Mouse (Mus musculus) liver, embryonic 12.5 days (tissue): ENCODE measurements around the gene Exosc3. TPM values are rescaled to one million over a fixed set of nuclear protein-coding genes. Genes with fewer than 3 reads are reported as not detected.

Source experiments
- ATAC-seq: fragments of 200-750 bp; cut with Nextera tagmentation; 2 replicates; pipeline ENCODE4 v1.8.0; 2017; ENCODE audit warnings: moderate number of reproducible peaks, mild to moderate bottlenecking, moderate library complexity
- H3K27ac ChIP-seq: fragments of 300-500 bp; sonication (generic); 2 replicates; pipeline ENCODE4 v1.5.1; 2016; ENCODE audit warnings: mild to moderate bottlenecking
- H3K27me3 ChIP-seq: fragments of 300-500 bp; sonication (generic); replicated peaks from 2 replicates; pipeline ENCODE4 v1.6.1; 2016; ENCODE audit warnings: mild to moderate bottlenecking, moderate library complexity
- H3K36me3 ChIP-seq: fragments of 300-500 bp; sonication (generic); 2 replicates; pipeline ENCODE4 v1.6.1; 2016; ENCODE audit warnings: mild to moderate bottlenecking, moderate library complexity
- H3K4me1 ChIP-seq: fragments of 300-500 bp; sonication (generic); 2 replicates; pipeline ENCODE4 v1.6.1; 2016
- H3K4me2 ChIP-seq: fragments of 300-500 bp; sonication (generic); 2 replicates; pipeline ENCODE4 v1.6.1; 2016; ENCODE audit warnings: mild to moderate bottlenecking, moderate library complexity
- H3K4me3 ChIP-seq: fragments of 300-500 bp; sonication (generic); 2 replicates; pipeline ENCODE4 v1.5.1; 2016; ENCODE audit warnings: mild to moderate bottlenecking, moderate library complexity
- H3K9ac ChIP-seq: fragments of 300-500 bp; sonication (generic); 2 replicates; pipeline ENCODE4 v1.6.1; 2016; ENCODE audit warnings: mild to moderate bottlenecking, moderate library complexity
- H3K9me3 ChIP-seq: fragments of 300-500 bp; sonication (generic); replicated peaks from 2 replicates; pipeline ENCODE4 v1.6.1; 2016; ENCODE audit warnings: mild to moderate bottlenecking, moderate library complexity
- WGBS: fragments of 180-500 bp; shearing (Covaris S2); methylation state at CpG from one replicate; pipeline ENCODE4 v1.1.7; 2016; ENCODE audit not compliant: insufficient replicate concordance; 5-methylcytosine and 5-hydroxymethylcytosine counted together
- polyA plus RNA-seq: library from polyadenylated mRNA; unstranded; fragments of >200 nt; fragmentation: Nextera tagmentation; extraction: Ambion mirVana; gene quantifications from 2 replicates; pipeline ENCODE4 v1.2.1, GENCODE M21; 2016

The Exosc3 gene
- polyA plus RNA-seq, 1 experiment from 2014 or later, result 92.0 TPM

DNA sequence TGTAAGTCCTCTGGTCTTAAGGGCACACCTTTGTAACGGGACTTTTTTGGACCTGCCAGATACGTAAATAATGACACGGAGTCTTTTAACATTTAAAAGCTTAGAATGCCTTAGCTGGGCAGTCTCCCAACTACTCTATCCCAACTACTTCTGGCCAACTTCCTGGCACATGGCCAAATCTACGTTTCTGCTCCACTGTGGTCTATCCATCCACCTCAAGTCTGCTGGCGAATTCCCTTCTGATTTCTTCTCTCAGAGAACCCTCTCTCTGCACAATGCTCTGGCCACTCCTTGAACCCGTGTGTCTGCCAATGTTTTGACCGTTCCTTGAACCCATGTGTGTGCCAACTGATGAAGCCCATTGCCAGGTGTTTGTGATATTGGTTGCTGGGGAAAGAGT, 11.4 kb downstream of the Exosc3 start:
- no peak overlapping the region for H3K27ac ChIP-seq
- H3K36me3 ChIP-seq, result no peaks in the 10 kb centered on the region
- H3K4me3 ChIP-seq, result no peak overlapping the region
- no peak overlapping the region for H3K4me2 ChIP-seq
- H3K9me3 ChIP-seq, result no peaks in the 10 kb centered on the region
- H3K4me1 ChIP-seq, result no peaks in the 10 kb centered on the region
- H3K27me3 ChIP-seq, result peaks cover 19% of the 10 kb centered on the region
- 71% methylated on average over 7 of the region's 7 CpGs for WGBS
- H3K9ac ChIP-seq, result no peak overlapping the region
- ATAC-seq, result no peak

DNA sequence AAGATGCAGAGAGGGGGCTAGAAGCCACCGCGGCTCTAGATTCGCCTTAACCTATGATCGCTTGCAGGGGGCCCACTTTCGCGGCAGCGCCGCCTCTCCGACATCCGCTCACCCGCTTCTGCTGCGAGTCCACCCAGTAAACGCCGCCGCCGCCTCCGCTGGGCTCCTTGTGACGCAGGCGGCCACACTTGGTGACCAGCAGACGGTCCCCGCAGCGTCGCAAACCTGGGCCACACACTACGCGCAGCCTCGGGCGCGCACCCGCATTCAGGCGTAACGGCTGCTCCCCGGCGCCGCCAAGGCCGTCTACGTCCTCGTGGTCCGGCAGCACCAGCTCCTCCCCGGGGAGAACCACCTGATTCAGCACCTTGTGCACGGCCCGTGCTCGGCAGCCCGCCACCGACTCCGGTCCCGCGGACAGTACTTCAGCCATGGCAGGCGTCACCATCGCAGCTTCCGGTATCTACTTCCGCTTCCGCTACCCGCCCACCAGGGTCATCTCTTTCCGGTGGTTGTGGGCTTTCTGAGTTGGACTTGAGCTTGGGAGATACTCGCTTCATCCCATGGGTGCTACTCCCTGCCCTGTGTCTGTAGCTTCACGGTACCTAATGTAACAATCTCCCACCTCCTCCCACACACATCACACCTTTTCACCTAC, 22.2 kb downstream of the Exosc3 start:
- under 1% methylated on average over 56 of the region's 56 CpGs for WGBS
- Histone ChIP-seq H3K4me1 (peaks cover 21% of the 10 kb centered on the region), H3K9me3 (no peaks in the 10 kb centered on the region)

DNA sequence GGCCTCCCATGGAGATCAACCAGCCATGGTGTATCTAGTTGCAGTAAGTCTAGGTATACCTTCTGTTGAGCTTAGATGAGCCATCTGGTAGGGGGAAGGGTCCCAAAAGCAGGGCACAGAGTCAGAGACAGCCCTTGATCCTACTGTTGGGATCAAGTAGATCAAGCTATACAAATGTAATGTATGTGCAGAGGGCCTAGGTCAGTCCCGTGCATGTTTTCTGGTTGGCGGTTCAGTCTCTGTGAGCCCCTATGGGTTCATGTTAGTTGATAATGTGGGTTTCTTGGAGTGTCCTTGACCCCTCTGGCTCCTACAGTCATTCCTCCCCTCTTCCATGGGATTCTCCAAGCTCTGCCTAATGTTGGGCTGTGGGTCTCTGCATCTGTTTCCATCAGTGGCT, 31.5 kb downstream of the Exosc3 start:
- Histone ChIP-seq H3K4me3 (no peak overlapping the region), H3K4me2 (no peak overlapping the region), H3K9me3 (no peaks in the 10 kb centered on the region), H3K36me3 (peaks cover 43% of the 10 kb centered on the region), H3K27ac (no peak overlapping the region), H3K27me3 (no peaks in the 10 kb centered on the region), H3K9ac (no peak overlapping the region), H3K4me1 (no peaks in the 10 kb centered on the region)
- no peak for ATAC-seq
- WGBS, result 82% methylated on average over 2 of the region's 2 CpGs

More for the DNA sequence above, 22.2 kb downstream of the Exosc3 start:
- H3K9ac ChIP-seq, result peak overlapping the region; percentile 84
- H3K4me3 ChIP-seq, result peak overlapping the region; percentile 83
- peak; percentile 89 for ATAC-seq
- peaks cover 32% of the 10 kb centered on the region for H3K36me3 ChIP-seq
- peaks cover 16% of the 10 kb centered on the region for H3K27me3 ChIP-seq
- peak overlapping the region; percentile 89 for H3K27ac ChIP-seq
- peak overlapping the region; percentile 82 for H3K4me2 ChIP-seq

DNA sequence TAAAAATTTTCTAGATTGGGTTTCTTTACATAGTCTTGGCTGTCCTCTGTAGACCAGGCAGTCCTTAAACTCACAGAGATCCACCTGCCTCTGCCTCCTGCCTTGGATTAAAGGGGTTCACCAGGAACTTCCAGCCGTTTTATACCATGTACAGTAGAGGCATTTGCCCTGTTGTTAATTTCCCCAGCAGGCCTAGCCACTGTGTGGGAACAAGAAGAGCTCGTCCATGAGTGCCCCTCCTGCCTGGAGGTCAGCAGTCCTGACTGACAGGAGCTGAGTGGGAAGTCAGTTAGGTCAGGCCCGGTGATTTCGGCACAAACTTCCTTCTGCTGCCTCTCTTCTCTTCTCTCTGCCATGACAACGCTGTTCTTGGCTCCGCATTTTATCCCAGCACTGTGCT, 33.9 kb downstream of the Exosc3 start:
- 71% methylated on average over 6 of the region's 6 CpGs for WGBS

DNA sequence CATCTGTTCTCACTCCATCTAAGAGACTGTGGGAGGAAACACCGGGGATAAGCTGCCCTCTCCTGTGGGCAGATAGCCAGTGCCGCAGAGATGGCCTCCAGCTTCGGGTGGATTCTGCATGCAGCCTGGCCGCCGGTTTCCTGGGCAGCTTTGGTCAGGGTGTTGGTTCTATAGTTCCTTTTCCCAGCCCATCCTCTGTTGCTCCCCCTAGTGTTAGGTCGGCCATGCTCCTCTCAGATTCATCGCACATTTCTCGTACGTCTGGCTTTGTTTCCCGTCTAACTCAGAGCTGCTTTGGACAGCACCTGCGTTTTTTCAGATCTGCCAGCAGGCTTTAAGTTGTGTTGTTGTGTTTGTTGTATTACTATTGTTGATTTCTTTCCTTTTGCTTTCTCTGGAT, 34.5 kb downstream of the Exosc3 start:
- Histone ChIP-seq H3K9me3 (no peaks in the 10 kb centered on the region), H3K36me3 (peaks cover 48% of the 10 kb centered on the region), H3K27me3 (no peaks in the 10 kb centered on the region), H3K4me2 (no peak overlapping the region), H3K4me3 (no peak overlapping the region), H3K9ac (no peak overlapping the region), H3K4me1 (no peaks in the 10 kb centered on the region), H3K27ac (no peak overlapping the region)
- 40% methylated on average over 11 of the region's 11 CpGs for WGBS
- no peak for ATAC-seq

More for the DNA sequence above, 33.9 kb downstream of the Exosc3 start:
- ATAC-seq, result no peak
- Histone ChIP-seq H3K9me3 (no peaks in the 10 kb centered on the region), H3K9ac (no peak overlapping the region), H3K4me3 (no peak overlapping the region), H3K4me1 (no peaks in the 10 kb centered on the region), H3K27me3 (no peaks in the 10 kb centered on the region), H3K27ac (no peak overlapping the region), H3K4me2 (no peak overlapping the region), H3K36me3 (peaks cover 46% of the 10 kb centered on the region)

DNA sequence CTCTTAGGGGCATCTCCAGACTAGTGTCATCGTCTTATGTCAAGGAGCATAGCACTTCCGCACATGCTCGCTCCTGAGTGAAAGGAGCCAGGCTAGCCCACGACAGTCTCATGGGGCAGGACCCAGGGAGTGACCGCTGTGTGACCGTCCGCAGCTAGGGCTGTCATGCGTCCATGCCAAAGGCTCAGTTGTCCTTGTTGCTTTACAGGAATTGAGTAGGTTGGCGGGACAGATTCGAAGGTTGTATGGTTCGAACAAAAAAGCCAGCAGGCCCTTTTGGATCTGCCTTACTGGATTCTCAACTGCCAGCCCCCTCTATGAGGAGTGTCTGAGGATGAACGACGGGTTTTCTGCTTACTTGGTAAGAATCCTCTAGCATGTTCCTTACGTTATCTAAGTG, 37.0 kb downstream of the Exosc3 start:
- peaks cover 62% of the 10 kb centered on the region for H3K36me3 ChIP-seq
- H3K4me1 ChIP-seq, result no peaks in the 10 kb centered on the region
- ATAC-seq, result no peak
- H3K4me3 ChIP-seq, result no peak overlapping the region
- no peak overlapping the region for H3K9ac ChIP-seq
- no peak overlapping the region for H3K4me2 ChIP-seq
- H3K27me3 ChIP-seq, result no peaks in the 10 kb centered on the region
- WGBS, result 88% methylated on average over 14 of the region's 14 CpGs
- no peaks in the 10 kb centered on the region for H3K9me3 ChIP-seq
- H3K27ac ChIP-seq, result no peak overlapping the region

DNA sequence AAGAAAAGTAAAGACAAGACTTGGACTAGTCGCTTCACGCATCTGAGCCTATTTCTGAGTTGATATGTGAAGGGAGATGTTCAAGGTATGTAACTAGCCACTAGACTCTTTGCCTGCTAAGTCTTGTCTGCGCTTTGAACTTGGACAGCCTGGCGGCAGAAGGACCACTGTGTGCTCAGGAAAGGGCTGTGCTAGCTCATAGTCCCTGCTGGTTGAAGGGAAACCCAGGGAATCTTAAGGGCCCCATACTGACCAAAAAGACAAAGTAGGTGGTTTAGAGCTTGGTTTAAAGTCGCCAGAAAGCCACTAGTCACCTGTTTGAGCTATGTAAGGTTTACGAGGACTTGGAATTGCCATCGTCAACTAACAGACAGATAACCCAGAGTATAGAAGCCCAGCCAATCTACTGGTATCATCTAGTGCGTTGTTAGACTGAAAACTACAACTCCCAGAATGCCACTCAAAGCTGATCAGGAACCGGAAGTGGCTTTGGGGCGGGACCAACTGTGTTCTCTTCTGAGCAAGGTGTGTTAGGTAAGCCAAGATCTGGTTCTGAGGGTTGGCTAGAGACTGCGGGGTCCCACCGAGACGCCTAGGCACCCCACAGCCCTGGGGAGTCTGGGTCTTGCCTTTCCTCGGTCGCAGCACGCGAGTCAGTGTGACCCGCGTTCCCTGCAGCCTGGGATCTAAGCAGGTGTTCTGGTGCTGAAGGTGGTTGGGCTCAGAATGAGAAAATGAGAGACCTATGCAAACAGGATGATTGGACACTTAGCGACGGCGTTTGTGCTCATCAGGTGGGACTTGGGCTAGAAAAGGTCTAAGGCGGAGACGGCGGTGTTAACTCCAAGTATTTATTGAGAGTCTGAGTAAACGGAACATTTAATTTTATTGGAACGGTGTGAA, 45.6 kb downstream of the Exosc3 start, which contains the start of gene Trmt10b:
Gene Trmt10b, plus strand, starts transcription at position 466 of the 903 bp plus-strand sequence.
- Histone ChIP-seq H3K4me1 (peaks cover 12% of the 10 kb centered on the region), H3K27ac (no peak within 1 kb of the TSS), H3K27me3 (no peaks in the 10 kb centered on the region), H3K9ac (peak within 1 kb of the TSS; percentile 69), H3K36me3 (peaks cover 16% of the 10 kb centered on the region), H3K9me3 (no peaks in the 10 kb centered on the region), H3K4me2 (peak within 1 kb of the TSS; percentile 77), H3K4me3 (peak within 1 kb of the TSS; percentile 72)
- 16% methylated on average over 27 of the region's 27 CpGs for WGBS
- peak; percentile 87 for ATAC-seq

DNA sequence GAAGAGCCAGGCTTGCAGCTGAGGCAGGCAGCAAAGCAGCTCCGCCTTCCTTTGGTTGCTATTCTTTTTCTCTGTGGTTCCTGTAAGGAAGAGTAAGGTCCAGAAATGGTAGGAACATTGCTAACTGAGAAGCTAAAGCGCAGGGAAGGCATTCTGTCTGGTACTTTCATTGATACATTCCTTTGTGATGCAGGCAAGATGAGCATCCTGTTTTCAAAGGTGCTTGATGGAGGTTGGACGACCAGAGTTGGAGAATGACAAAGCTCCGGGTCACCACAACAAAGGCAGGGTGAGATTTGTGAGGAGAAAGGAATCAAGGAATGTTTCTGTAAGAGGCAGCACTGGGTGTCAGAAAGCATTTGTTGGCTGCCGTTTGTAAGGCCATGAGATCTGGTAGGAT, 54.6 kb downstream of the Exosc3 start:
- Histone ChIP-seq H3K4me2 (no peak overlapping the region), H3K36me3 (no peaks in the 10 kb centered on the region), H3K9me3 (no peaks in the 10 kb centered on the region), H3K9ac (no peak overlapping the region), H3K27me3 (peaks cover 13% of the 10 kb centered on the region), H3K4me3 (no peak overlapping the region), H3K27ac (no peak overlapping the region), H3K4me1 (no peaks in the 10 kb centered on the region)
- 67% methylated on average over 5 of the region's 5 CpGs for WGBS
- ATAC-seq, result no peak

DNA sequence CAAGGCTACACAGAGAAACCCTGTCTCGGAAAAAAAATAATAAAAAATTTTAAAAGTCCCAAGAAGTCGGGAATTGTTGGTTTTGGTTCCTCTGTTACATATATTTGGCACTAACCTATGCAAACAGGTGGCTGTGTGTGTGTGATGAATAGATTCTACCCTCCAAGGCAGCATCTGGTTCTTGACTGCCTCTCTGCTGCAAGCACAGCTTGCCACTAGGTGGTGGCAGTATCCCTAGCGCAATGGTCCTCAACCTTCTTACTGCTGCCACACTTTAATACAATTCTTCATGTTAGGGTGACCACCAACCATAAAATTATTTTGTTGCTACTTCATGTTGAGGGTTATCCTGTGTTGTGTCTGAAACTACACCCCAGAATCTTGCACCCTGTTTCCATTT, 56.2 kb downstream of the Exosc3 start:
- no peak for ATAC-seq
- peaks cover 13% of the 10 kb centered on the region for H3K27me3 ChIP-seq

DNA sequence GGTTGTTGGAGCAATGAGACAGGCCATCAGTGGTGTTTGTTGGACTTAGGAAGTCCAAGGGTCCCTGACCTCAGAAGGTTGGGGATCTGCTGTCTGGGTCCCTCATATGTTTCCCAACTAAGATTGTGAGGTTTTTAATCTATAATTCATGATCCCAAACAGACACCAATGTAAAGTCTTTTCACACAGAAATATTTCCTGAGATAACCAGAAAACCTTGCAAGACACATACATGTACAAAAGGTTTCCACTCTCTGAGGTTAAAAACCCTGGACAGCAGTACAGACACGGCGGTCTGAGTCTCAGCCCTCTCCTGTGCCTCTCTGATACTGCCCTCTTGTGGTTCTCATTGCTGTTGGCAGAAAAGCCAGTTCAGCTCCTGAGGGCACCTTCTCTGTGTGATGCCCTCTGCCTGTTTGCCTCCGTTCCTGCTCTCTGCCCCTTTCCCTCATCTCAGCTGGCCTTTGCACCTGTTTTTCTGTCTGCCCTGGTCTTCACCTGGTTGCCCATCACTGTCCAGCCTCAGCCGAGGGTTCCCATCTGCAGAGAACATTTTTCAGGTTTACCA, 62.5 kb downstream of the Exosc3 start:
- no peak overlapping the region for H3K27ac ChIP-seq
- peak; percentile 30; the same call in 1 of the 2 replicates for ATAC-seq

More for the DNA sequence above, 56.2 kb downstream of the Exosc3 start:
- Histone ChIP-seq H3K4me2 (no peak overlapping the region), H3K9ac (no peak overlapping the region), H3K27ac (no peak overlapping the region), H3K9me3 (no peaks in the 10 kb centered on the region), H3K4me3 (no peak overlapping the region), H3K4me1 (no peaks in the 10 kb centered on the region), H3K36me3 (no peaks in the 10 kb centered on the region)
- WGBS, result 36% methylated on average over 3 of the region's 3 CpGs

DNA sequence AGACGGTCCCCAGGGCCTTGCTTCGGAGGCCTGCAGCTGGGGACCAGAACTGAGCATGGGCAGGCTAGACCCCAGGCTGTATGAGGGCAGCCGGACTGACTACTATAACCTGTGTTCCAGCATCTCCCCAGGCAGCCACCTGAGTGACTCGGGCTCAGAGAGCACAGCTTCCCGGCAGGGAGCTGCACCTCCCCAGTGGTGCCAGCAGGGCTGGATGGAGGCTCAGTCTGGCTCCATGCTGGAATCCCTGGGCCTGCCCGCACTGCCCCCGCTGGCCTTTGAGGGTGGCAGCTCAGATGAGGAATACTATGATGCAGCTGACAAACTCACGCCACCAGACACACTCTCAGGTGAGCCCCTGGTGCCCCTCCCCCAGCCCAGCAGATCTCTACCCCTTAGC, 63.2 kb downstream of the Exosc3 start:
- no peaks in the 10 kb centered on the region for H3K9me3 ChIP-seq
- H3K9ac ChIP-seq, result no peak overlapping the region
- H3K27ac ChIP-seq, result no peak overlapping the region
- H3K4me2 ChIP-seq, result no peak overlapping the region
- H3K27me3 ChIP-seq, result 0 out of 2 replicates have a peak, but pooled peaks cover 4% of the 10 kb centered on the region
- 65% methylated on average over 8 of the region's 8 CpGs for WGBS
- no peaks in the 10 kb centered on the region for H3K4me1 ChIP-seq
- no peaks in the 10 kb centered on the region for H3K36me3 ChIP-seq
- H3K4me3 ChIP-seq, result no peak overlapping the region
- peak; percentile 8; the same call in 1 of the 2 replicates for ATAC-seq

More for the DNA sequence above, 62.5 kb downstream of the Exosc3 start:
- Histone ChIP-seq H3K4me2 (no peak overlapping the region), H3K9me3 (no peaks in the 10 kb centered on the region), H3K9ac (no peak overlapping the region), H3K4me1 (no peaks in the 10 kb centered on the region), H3K27me3 (0 out of 2 replicates have a peak, but pooled peaks cover 4% of the 10 kb centered on the region), H3K4me3 (no peak overlapping the region), H3K36me3 (no peaks in the 10 kb centered on the region)
- WGBS, result 14% methylated on average over 4 of the region's 4 CpGs

DNA sequence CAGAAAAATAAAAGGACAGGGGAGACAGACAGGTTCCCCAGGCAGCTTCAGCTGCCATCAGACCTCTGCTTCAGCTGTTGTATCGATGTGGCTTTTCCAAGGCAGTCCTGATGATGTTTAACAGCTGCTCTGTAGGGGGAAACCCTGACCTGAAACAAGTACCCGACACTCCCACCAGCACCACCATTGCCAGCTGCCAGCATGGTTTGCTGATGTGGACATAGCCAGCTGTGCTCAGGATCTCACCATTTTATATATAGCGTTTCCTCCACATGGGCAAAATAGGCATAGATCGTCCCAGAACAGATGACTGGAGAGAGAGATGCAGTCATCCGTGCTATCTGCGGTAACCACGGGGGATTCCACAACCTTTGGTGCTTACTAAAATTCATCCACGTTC, 66.8 kb downstream of the Exosc3 start:
- H3K27me3 ChIP-seq, result 0 out of 2 replicates have a peak, but pooled peaks cover 4% of the 10 kb centered on the region
- no peaks in the 10 kb centered on the region; the same call in 1 of the 2 replicates for H3K4me1 ChIP-seq
- H3K9ac ChIP-seq, result no peak overlapping the region
- H3K27ac ChIP-seq, result no peak overlapping the region
- no peak overlapping the region for H3K4me3 ChIP-seq
- no peaks in the 10 kb centered on the region for H3K36me3 ChIP-seq
- no peaks in the 10 kb centered on the region for H3K9me3 ChIP-seq
- no peak for ATAC-seq
- WGBS, result 77% methylated on average over 8 of the region's 8 CpGs
- no peak overlapping the region for H3K4me2 ChIP-seq
